Mouse (Mus musculus) small intestine, adult 2 months (tissue): ENCODE measurements at regions not wholly inside any gene's neighbourhood (a gene's known extent, or its start where the extent isn't known, plus 50 kb on each side); places are given as distances from the start of the nearest gene placed in this dataset.

Experiments used
- H3K27ac ChIP-seq: fragments of 200-500 bp; 2 replicates; pipeline ENCODE4 v1.5.1; 2012; ENCODE audit warnings: low read depth, low read length, control low read depth, inconsistent platforms; ENCODE audit not compliant: insufficient read depth
- H3K27me3 ChIP-seq: fragments of 200-500 bp; 2 replicates; pipeline ENCODE4 v1.6.1; 2012; ENCODE audit warnings: mild to moderate bottlenecking, moderate library complexity, low read length, inconsistent platforms; ENCODE audit not compliant: control insufficient read depth, insufficient read depth
- H3K36me3 ChIP-seq: fragments of 200-500 bp; 2 replicates; pipeline ENCODE4 v1.6.1; 2012; ENCODE audit warnings: mild to moderate bottlenecking, low read length, control low read depth, inconsistent platforms; ENCODE audit not compliant: control insufficient read depth, insufficient read depth
- H3K4me1 ChIP-seq: fragments of 200-500 bp; 2 replicates; pipeline ENCODE4 v1.6.1; 2012; ENCODE audit warnings: low read length, inconsistent platforms, mixed read lengths; ENCODE audit not compliant: control insufficient read depth, insufficient read depth, insufficient read length
- H3K4me3 ChIP-seq: fragments of 200-500 bp; 2 replicates; pipeline ENCODE4 v1.5.1; 2012; ENCODE audit warnings: low read depth, mild to moderate bottlenecking, control low read depth, inconsistent platforms, low read length, moderate library complexity
- CTCF ChIP-seq: fragments of 200-500 bp; IDR thresholded peaks from 2 replicates; pipeline ENCODE4 v1.5.1; 2012; ENCODE audit warnings: low read depth, mild to moderate bottlenecking, control low read depth, inconsistent platforms, low read length, moderate library complexity, mixed read lengths; ENCODE audit not compliant: insufficient replicate concordance, insufficient read length; ENCODE audit errors: extremely low read depth
- POLR2A ChIP-seq: fragments of 200-500 bp; IDR thresholded peaks from 2 replicates; pipeline ENCODE4 v1.6.1; 2012; ENCODE audit warnings: low read depth, mild to moderate bottlenecking, control low read depth, inconsistent platforms, low read length, moderate library complexity
- WGBS: fragments of 180-500 bp; shearing (Covaris S2); methylation state at CpG from one replicate; pipeline ENCODE4 v1.1.7; 2018; 5-methylcytosine and 5-hydroxymethylcytosine counted together

GRCm38 (mm10) chr16:8997250-8997649 is 167.3 kb downstream of the 1810013L24Rik start:
- H3K27ac ChIP-seq: no peak overlapping the region
- no peaks in the 10 kb centered on the region for H3K27me3 ChIP-seq
- no peaks in the 10 kb centered on the region for H3K4me1 ChIP-seq
- WGBS: 71% methylated on average over 5 of the region's 5 CpGs
- TF ChIP-seq POLR2A (no peak), CTCF (no peak)
- no peak overlapping the region for H3K4me3 ChIP-seq
- no peaks in the 10 kb centered on the region for H3K36me3 ChIP-seq

- Histone ChIP-seq H3K27ac (no peak overlapping the region), H3K4me1 (no peaks in the 10 kb centered on the region), H3K36me3 (no peaks in the 10 kb centered on the region), H3K27me3 (no peaks in the 10 kb centered on the region), H3K4me3 (no peak overlapping the region)
- WGBS: 41% methylated on average over 6 of the region's 6 CpGs
- no peak for TF ChIP-seq POLR2A
- TF ChIP-seq CTCF: no peak
These were observed 174.1 kb downstream of the 1810013L24Rik start for GRCm38 (mm10) chr16:9004012-9004411.

- Histone ChIP-seq H3K27me3 (no peaks in the 10 kb centered on the region), H3K4me1 (no peaks in the 10 kb centered on the region), H3K4me3 (no peak overlapping the region), H3K27ac (no peak overlapping the region), H3K36me3 (no peaks in the 10 kb centered on the region)
- WGBS: 30% methylated on average over 5 of the region's 5 CpGs
- no peak for TF ChIP-seq CTCF
These were observed 176.0 kb downstream of the 1810013L24Rik start for GRCm38 (mm10) chr16:9005933-9006332.

DNA sequence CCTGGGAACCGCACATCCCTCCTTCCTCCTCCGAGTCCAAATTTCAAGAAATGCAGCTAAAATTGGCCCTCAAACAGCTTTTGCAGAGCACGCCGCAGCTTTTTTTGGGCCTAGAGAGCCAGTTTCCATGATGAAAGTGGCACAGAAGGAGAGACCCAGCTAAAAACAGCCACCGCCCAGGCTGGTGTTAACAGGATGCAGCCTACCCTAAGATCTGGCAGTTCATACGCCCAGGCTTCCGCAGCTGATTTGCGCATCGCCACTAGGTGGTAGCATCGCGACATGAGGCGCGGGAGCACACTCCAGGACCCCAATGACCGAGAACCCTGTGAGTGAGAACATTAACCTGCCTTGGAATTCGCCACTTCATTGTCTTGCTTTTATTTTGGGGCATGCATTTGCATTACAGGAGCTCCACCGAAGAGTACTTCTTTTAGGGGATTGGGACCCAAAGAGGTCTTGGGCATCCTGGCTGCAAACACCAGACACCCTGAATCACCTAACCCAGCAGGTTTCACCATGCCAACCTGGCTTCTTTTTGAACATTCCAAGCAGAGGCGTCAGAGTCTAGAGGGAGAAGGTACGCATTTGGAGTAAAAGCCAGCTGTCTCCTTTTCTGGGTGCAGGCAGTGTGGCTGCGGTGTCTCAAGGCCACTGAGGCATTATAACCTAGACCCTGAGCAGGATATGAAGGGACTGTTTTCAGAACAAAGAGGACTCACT is 179.6 kb downstream of the 1810013L24Rik start:
- no peaks in the 10 kb centered on the region for H3K36me3 ChIP-seq
- H3K4me3 ChIP-seq: no peak overlapping the region
- WGBS: 19% methylated on average over 19 of the region's 19 CpGs
- no peak for TF ChIP-seq POLR2A
- TF ChIP-seq CTCF: peak; percentile 64; the same call in 1 of the 2 replicates
- H3K27ac ChIP-seq: no peak overlapping the region
- no peaks in the 10 kb centered on the region for H3K27me3 ChIP-seq
- H3K4me1 ChIP-seq: no peaks in the 10 kb centered on the region

DNA sequence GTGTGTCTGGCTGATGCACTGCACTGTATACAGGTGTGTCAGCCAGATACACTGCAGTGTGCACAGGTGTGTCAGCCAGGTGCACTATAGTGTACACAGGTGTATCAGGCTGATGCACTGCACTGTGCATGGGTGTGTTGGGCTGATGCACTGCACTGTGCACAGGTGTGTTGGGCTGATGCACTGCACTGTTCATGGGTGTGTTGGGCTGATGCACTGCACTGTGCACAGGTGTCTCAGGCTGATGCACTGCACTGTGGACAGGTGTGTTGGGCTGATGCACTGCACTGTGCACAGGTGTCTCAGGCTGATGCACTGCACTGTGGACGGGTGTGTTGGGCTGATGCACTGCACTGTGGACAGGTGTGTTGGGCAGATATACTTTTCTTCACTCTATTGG is 181.2 kb downstream of the 1810013L24Rik start:
- Histone ChIP-seq H3K36me3 (no peaks in the 10 kb centered on the region), H3K27ac (no peak overlapping the region), H3K4me3 (no peak overlapping the region), H3K27me3 (no peaks in the 10 kb centered on the region), H3K4me1 (no peaks in the 10 kb centered on the region)
- TF ChIP-seq CTCF (no peak), POLR2A (no peak)
- 52% methylated on average over 1 of the region's 1 CpGs for WGBS

DNA sequence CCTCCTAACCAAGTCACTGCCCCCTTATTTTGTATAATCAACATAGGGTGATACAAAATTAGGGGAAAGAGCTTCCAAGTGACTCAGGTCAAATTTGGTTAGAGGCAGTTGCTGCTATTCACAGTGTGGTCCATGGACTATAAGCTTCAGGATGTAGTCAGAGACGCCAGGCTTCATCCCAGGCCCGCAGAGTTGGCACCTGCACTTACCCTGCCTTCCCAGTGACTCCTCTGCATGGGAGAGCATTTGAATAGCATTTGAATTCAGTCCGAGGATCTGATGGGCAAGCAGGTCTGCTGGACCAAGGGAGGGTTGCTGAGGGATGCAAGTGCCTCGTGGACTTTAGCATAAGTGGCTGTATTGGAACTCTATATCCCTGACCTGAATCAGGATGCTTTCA is 181.8 kb downstream of the 1810013L24Rik start:
- no peak overlapping the region for H3K4me3 ChIP-seq
- TF ChIP-seq CTCF (no peak), POLR2A (no peak)
- no peaks in the 10 kb centered on the region for H3K27me3 ChIP-seq
- H3K36me3 ChIP-seq: no peaks in the 10 kb centered on the region
- 67% methylated on average over 4 of the region's 4 CpGs for WGBS
- no peak overlapping the region for H3K27ac ChIP-seq
- no peaks in the 10 kb centered on the region for H3K4me1 ChIP-seq

- Histone ChIP-seq H3K4me3 (no peak overlapping the region), H3K36me3 (no peaks in the 10 kb centered on the region), H3K27ac (no peak overlapping the region), H3K4me1 (no peaks in the 10 kb centered on the region), H3K27me3 (no peaks in the 10 kb centered on the region)
- 75% methylated on average over 13 of the region's 13 CpGs for WGBS
- TF ChIP-seq CTCF: no peak
- no peak for TF ChIP-seq POLR2A
These were observed 186.3 kb downstream of the 1810013L24Rik start for GRCm38 (mm10) chr16:9016040-9016761.
